25 mouse cellular contexts compared by ENCODE assay signal in the genomic region with DNA sequence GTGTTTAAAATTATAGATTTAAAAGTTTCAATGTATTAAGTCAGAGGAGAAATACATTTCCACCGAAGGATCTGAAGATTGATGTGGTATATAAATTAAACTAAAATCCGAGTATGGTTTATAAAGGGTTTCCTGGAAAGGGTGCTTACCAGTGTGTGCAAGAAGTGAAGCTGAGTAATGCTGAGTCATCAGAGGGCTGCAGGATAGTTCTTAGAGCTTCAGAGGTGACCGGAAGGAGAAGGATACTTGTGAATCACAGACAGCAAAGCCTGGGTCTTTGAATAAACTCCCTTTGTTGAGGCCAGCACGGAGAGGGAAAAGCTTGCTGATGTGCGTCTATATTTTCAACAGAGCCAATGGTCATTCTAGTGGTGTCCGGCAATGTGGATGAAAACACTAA. TPM values are rescaled to one million over a fixed set of nuclear protein-coding genes. Genes with fewer than 3 reads are reported as not detected.
DNase-seq lines count a peak whose midpoint lies in the region; ATAC-seq and TF ChIP-seq lines count a peak whose summit lies in the region.
"Had no signal": no experiment of that assay in that cellular context is flagged by ENCODE, and none has a peak within 500 bp of the region (broad histone marks: within the 10 kb centered on the region; RNA-seq: fewer than 3 reads in every experiment).

No protein-coding gene starts in this region.

- in situ Hi-C loops in ES-E14 (cut with MboI; ENCODE audit: low sequenced_read_pairs in 2 of 2, unreplicated experiment in 2 of 2) = no loop called here

- H3K4me1 ChIP-seq in ES-E14 (ENCODE audit: control insufficient read depth in 2 of 2, insufficient read depth in 2 of 2, low read length in 2 of 2, poor library complexity in 1 of 2) = peaks cover 6 to 10% of the 10 kb centered on the region in 2 experiments
- no peaks in the 10 kb centered on the region for H3K4me1 ChIP-seq in heart, adult 2 months (ENCODE audit: control insufficient read depth, insufficient read depth, low read length)
- H3K4me1 ChIP-seq in midbrain, embryonic 11.5 days (ENCODE audit: control insufficient read depth, insufficient read depth, low read length) = no peaks in the 10 kb centered on the region
- H3K4me1 ChIP-seq: embryonic facial prominence, embryonic 10.5 days; embryonic facial prominence, embryonic 12.5 days; forebrain, embryonic 13.5 days had no signal

- intact Hi-C loops in left cerebral cortex, postnatal 4 days (cut with DNase I) = no loop called here
- intact Hi-C loops in heart, adult 2 months (cut with DNase I) = no loop called here

- no peak for ATAC-seq in midbrain, embryonic 11.5 days (ENCODE audit: low FRiP score)
- ATAC-seq: forebrain, embryonic 13.5 days; forebrain, embryonic 16.5 days had no signal

- TF ChIP-seq EP300 in heart, adult 2 months (IDR thresholded peaks at IDR 0.05; ENCODE audit: insufficient read depth, low read depth, low read length) = no peak

- no peak overlapping the region for H3K9ac ChIP-seq in ES-E14 (ENCODE audit: insufficient read depth, low read depth, low read length, poor library complexity, severe bottlenecking)
- H3K9ac ChIP-seq in heart, adult 2 months (ENCODE audit: low read depth, low read length) = no peak overlapping the region
- no peak overlapping the region for H3K9ac ChIP-seq in midbrain, embryonic 11.5 days (ENCODE audit: low read length)
- H3K9ac ChIP-seq: embryonic facial prominence, embryonic 12.5 days; forebrain, embryonic 13.5 days had no signal

- no peak for TF ChIP-seq POLR2A in heart, adult 2 months (IDR thresholded peaks at IDR 0.05; ENCODE audit: insufficient read depth, low read depth, low read length)

- no peaks in the 10 kb centered on the region for H3K79me2 ChIP-seq in heart, adult 2 months (replicated peaks; ENCODE audit: control insufficient read depth, insufficient read depth, low read length)

- TF ChIP-seq CTCF in heart, adult 2 months (IDR thresholded peaks at IDR 0.05) = no peak

- no peak overlapping the region for H3K4me2 ChIP-seq in midbrain, embryonic 11.5 days
- H3K4me2 ChIP-seq: embryonic facial prominence, embryonic 12.5 days; forebrain, embryonic 13.5 days had no signal

- no peaks in the 10 kb centered on the region for H3K27me3 ChIP-seq in heart, adult 2 months (ENCODE audit: control insufficient read depth, insufficient read depth, low read length)
- H3K27me3 ChIP-seq in midbrain, embryonic 11.5 days (ENCODE audit: control insufficient read depth, insufficient read depth, low read length) = no peaks in the 10 kb centered on the region
- H3K27me3 ChIP-seq: embryonic facial prominence, embryonic 12.5 days; forebrain, embryonic 13.5 days had no signal

- no peaks in the 10 kb centered on the region for H3K36me3 ChIP-seq in ES-E14 (ENCODE audit: control insufficient read depth, insufficient read depth, low read length, poor library complexity, severe bottlenecking)
- H3K36me3 ChIP-seq in heart, adult 2 months (ENCODE audit: control insufficient read depth, insufficient read depth, low read length) = no peaks in the 10 kb centered on the region
- H3K36me3 ChIP-seq in midbrain, embryonic 11.5 days (ENCODE audit: control insufficient read depth, insufficient read depth, low read length) = no peaks in the 10 kb centered on the region
- H3K36me3 ChIP-seq: embryonic facial prominence, embryonic 10.5 days; embryonic facial prominence, embryonic 12.5 days had no signal

- 78% methylated on average over 6 of the region's 6 CpGs for WGBS in heart, adult 2 months
- WGBS in midbrain, embryonic 11.5 days = 93% methylated on average over 6 of the region's 6 CpGs

- DNase-seq in 3T3-L1 (ENCODE audit: low read depth, low spot score) (peak; percentile 3), ES-E14 (ENCODE audit: low read depth, low spot score) (no peak), ZHBTc4 (ENCODE audit: low read depth, low spot score) (peak; percentile 15)
- DNase-seq in left cerebral cortex, postnatal 4 days = no peak
- DNase-seq in heart, adult 2 months = no peak
- DNase-seq in midbrain, embryonic 11.5 days (ENCODE audit: low spot score, missing footprints) = no peak
- DNase-seq: adrenal gland, adult 2 months; adrenal gland, postnatal 10 days; adrenal gland, postnatal 25 days; cerebellum, adult 11-12 months; cerebellum, adult 2 months; cerebellum, adult 9-10 months; cerebellum, postnatal 10 days; cerebellum, postnatal 36 days had no signal

- no peak overlapping the region for H3K4me3 ChIP-seq in ES-E14 (ENCODE audit: insufficient read depth in 1 of 2, low read depth in 1 of 2, low read length in 2 of 2, poor library complexity in 1 of 2, severe bottlenecking in 1 of 2)
- no peak overlapping the region for H3K4me3 ChIP-seq in heart, adult 2 months
- no peak overlapping the region for H3K4me3 ChIP-seq in midbrain, embryonic 11.5 days (ENCODE audit: low read depth, low read length)
- H3K4me3 ChIP-seq: embryonic facial prominence, embryonic 10.5 days; embryonic facial prominence, embryonic 12.5 days; forebrain, embryonic 13.5 days had no signal

- H3K9me3 ChIP-seq in ES-E14 (ENCODE audit: control insufficient read depth, insufficient read depth, low read depth, low read length) = no peaks in the 10 kb centered on the region
- no peaks in the 10 kb centered on the region for H3K9me3 ChIP-seq in midbrain, embryonic 11.5 days (ENCODE audit: control insufficient read depth, low read length)
- H3K9me3 ChIP-seq: embryonic facial prominence, embryonic 10.5 days; embryonic facial prominence, embryonic 12.5 days; forebrain, embryonic 13.5 days had no signal

- no peak overlapping the region for H3K27ac ChIP-seq in ES-E14 (ENCODE audit: insufficient read depth, low read depth, low read length, poor library complexity, severe bottlenecking)
- H3K27ac ChIP-seq in heart, adult 2 months = no peak overlapping the region
- no peak overlapping the region for H3K27ac ChIP-seq in midbrain, embryonic 11.5 days (ENCODE audit: low read depth, low read length)
- H3K27ac ChIP-seq: embryonic facial prominence, embryonic 10.5 days; embryonic facial prominence, embryonic 12.5 days; forebrain, embryonic 13.5 days had no signal

TF ChIP-seq in ES-E14, 5 proteins besides CTCF, POLR2A, EP300 and RAD21:
- no peak for TF ChIP-seq CHD2 (IDR thresholded peaks at IDR 0.05; ENCODE audit: low read depth, low read length)
- TF ChIP-seq ZNF384 (IDR thresholded peaks at IDR 0.05; ENCODE audit: low read depth, low read length) = no peak
- no peak for TF ChIP-seq ZC3H11A (IDR thresholded peaks at IDR 0.05; ENCODE audit: borderline replicate concordance, low read depth, low read length)
- TF ChIP-seq MAFK (IDR thresholded peaks at IDR 0.05; ENCODE audit: insufficient read depth, low read depth, low read length) = peak; percentile 95

RNA-seq across cellular contexts. Expression of a gene that starts 45.8 kb away (rescaled TPM):
- total RNA-seq in ES-E14 (2012; rRNA removed) = 412 and 503 TPM in 2 replicates
- total RNA-seq in left cerebral cortex, postnatal 4 days (2021) = not detected
- not detected for total RNA-seq in heart, adult 2 months (2021)
- not detected in 2 replicates for polyA plus RNA-seq in heart, adult 2 months (2012; rRNA removed)
- polyA plus RNA-seq in midbrain, embryonic 11.5 days (2014; fragmentation: Nextera tagmentation; extraction: Ambion mirVana) = 0.10 and 0.12 TPM in 2 replicates
- total RNA-seq: adrenal gland, adult 2 months; adrenal gland, postnatal 10 days; adrenal gland, postnatal 25 days; adrenal gland, postnatal 4 days; MEL had no signal
- polyA plus RNA-seq: adrenal gland, adult 2 months; C2C12; cerebellum, adult 2 months; cortical plate, adult 2 months; embryonic facial prominence, embryonic 10.5 days; embryonic facial prominence, embryonic 12.5 days; embryonic facial prominence, embryonic 14.5 days; forebrain, embryonic 11.5 days; forebrain, embryonic 13.5 days; forebrain, embryonic 16.5 days; frontal cortex, adult 2 months had no signal

Comparison
In these comparisons a context has a peak if more than half of its experiments do, and no peak if none do; other contexts are left out.
1. DNase-seq: peak in 3T3-L1 (single experiment) and ZHBTc4 (single experiment); none in ES-E14 (single experiment), left cerebral cortex, postnatal 4 days (single experiment), heart, adult 2 months (0 of 2) and midbrain, embryonic 11.5 days (single experiment).
2. RNA of a gene that starts 45.8 kb away (total RNA-seq): 412 to 503 TPM in ES-E14; not detected in left cerebral cortex, postnatal 4 days and not detected in heart, adult 2 months; every median in the first group is over 100 times any median in the second.